Mouse (Mus musculus) c-Kit-positive CD71-positive TER-119-positive erythroid progenitor cells, embryonic 14.5 days (primary cell): ENCODE data around the gene Prkag3.

Experiments used
- DNase-seq: peaks from one replicate; pipeline ENCODE4 v3.0.0-alpha.2; 2013; ENCODE audit warnings: low spot score

Gene Prkag3

DNA sequence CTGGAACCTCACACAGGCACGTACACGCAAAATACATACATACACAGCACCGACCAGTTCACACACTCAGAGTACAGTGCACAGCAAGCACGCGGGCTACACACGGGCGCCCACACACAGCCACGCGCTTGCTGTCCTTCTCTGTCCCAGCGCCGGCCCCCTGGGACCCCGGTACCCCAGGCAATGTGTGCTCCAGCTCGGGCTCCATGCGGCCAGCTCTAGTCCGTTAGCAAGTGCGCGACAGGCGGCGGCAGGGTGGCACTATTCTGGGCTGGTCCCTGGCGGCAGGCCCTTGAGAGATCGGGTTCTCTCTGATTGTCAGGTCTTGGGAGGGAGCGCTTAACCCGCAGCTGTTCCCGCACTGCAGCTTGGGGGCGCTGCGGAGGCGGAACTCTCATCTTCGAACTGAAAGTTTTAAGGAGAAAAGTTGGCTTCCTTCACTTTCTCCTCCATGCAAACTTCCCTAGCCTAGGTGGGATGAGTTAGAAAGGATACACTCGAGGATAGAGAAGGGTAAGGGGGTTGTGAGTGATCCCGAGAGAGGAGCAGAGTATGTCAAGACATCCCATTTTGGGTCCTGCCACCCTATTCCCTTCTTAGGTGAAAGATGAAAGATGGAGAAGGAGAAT, at the start of gene Prkag3:
TSS of gene Prkag3 (minus strand) at position 579 of the 629 bp plus-strand sequence.
- DNase-seq, result peak; percentile 22

GRCm38 (mm10) chr1:74797459-74797858, 48.4 kb upstream of the Prkag3 start:
- DNase-seq, result no peak

GRCm38 (mm10) chr1:74795145-74795529, 46.1 kb upstream of the Prkag3 start:
- no peak for DNase-seq

- no peak for DNase-seq
These were observed 45.6 kb upstream of the Prkag3 start for GRCm38 (mm10) chr1:74794487-74795144.

GRCm38 (mm10) chr1:74792831-74793660, 44.0 kb upstream of the Prkag3 start:
- no peak for DNase-seq

DNA sequence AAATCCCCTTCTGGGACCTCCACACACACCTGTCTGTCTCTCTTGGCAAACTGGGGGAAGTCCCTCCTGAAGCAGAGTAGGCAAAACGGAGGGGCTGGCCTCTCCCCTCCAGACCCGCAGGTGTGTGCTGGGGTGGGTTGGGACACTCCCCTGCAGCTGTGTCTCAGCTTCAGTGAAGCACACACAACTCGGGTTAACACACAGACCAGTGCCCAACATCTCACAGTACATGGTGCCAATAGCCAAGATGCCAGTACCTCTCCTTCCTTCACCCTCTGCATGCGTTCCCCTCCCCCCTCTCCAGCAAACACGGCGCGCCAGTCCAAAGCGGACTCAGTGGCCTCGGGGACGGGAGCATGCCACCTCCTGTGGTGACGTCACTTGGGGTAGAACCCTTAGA, 42.2 kb upstream of the Prkag3 start, which contains the start of gene Wnt10a:
TSS of gene Wnt10a (plus strand) at position 268 of the 400 bp plus-strand sequence.
- DNase-seq, result no peak

DNA sequence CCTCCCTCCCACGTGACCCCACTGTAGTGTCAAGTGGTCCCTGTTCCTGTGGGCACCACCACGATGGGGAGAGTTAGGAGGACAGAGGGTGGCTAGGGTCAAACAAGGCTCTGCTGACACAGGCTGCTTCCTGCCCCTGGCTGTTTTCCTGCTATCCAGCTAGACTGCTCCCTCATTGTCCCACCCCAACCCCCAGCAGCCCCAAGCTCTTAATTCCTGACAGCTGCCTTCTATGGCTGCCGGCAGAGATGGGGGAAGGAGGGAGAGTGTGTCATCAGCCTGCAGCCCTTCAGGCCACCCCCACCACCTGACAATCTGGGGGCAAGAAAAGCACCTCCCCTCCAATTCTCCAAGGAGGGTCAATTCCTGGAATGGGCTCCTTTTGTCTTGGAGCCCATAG, 41.1 kb upstream of the Prkag3 start:
- no peak for DNase-seq

- DNase-seq, result no peak
These were observed 39.7 kb upstream of the Prkag3 start for GRCm38 (mm10) chr1:74788603-74789176.

GRCm38 (mm10) chr1:74787846-74788245, 38.8 kb upstream of the Prkag3 start:
- peak; percentile 43 for DNase-seq

- peak; percentile 33 for DNase-seq
These were observed 35.2 kb upstream of the Prkag3 start for GRCm38 (mm10) chr1:74784041-74784759.

DNA sequence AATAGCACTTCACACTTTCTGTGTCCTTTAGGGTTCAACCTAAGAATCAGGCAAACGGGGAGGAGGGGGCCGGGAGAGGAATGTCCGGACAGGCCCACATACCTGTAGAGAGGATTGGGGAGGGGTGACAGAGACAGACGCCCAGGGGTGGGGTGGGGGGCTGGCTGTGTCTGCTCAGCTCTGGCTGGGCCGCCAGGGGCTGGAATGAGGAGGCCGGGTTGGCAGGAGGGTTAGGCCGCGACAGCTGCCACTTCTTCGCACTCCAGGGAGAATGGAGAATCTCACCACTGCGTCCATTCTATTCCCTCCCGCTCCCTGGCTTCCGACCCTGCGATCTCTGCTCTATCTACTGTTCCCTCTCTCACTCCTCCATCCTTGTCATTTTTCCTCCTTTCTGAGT, 34.5 kb upstream of the Prkag3 start:
- no peak for DNase-seq

GRCm38 (mm10) chr1:74782045-74782444, 33.0 kb upstream of the Prkag3 start:
- DNase-seq, result no peak

DNA sequence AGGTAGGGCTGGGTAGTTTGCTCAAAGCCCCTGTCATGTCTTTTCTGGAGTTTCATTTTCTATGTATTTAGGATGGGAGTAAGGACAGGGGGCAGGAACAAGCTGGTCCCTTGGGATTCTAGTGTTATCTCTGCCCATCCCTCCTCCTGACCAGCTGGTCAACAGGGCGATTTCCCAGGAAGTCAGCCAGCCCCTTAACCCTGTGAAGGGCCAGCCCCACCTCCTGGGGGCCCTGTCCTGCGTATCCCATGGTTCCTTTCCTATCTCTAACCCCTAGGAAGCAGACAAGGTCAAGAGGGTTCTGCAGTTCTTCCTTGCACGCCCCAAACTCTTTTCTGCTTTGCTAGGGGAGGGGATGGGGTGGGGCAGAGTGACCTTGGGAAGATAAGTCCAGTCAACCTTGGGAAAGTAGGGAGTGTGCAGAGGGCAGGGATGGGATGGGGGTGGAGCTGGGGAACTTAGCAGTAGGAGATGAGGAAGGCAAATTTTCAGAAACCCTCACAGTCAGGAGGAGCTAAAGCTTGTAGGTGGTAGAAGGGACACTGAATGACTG, 30.0 kb upstream of the Prkag3 start:
- DNase-seq, result no peak

DNA sequence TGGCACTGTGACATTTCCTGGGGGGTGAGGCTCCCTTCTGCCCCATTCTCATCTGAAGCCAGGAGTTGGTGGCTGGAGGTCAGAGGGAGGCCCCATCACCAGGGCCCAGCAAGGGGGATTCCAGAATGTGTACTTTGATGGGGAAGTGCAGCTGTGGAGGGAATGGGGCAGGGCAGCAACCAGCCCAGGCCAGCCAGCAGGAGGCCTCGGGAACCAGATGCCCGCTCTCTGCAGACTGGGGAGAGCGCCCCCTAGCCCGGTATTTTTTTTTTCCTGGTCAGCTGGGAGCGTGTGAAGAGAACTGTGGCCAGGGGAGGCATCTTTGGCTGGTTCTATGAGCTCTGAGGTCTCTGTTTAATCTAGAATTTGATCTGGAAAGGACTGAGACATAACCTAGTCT, 26.8 kb upstream of the Prkag3 start:
- no peak for DNase-seq

- no peak for DNase-seq
These were observed 25.0 kb upstream of the Prkag3 start for GRCm38 (mm10) chr1:74774062-74774461.

- peak; percentile 34 for DNase-seq
These were observed 24.1 kb upstream of the Prkag3 start for GRCm38 (mm10) chr1:74773136-74773535.

- no peak for DNase-seq
These were observed 23.1 kb upstream of the Prkag3 start for GRCm38 (mm10) chr1:74771931-74772620.

DNA sequence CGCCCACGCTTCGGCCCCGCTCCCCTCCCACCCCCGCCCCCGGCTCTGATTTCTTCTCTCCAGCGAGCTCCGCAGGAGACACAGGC, 22.7 kb upstream of the Prkag3 start, which contains the start of gene Wnt6:
TSS of gene Wnt6 (plus strand) at position 48 of the 86 bp plus-strand sequence.
- no peak for DNase-seq

GRCm38 (mm10) chr1:74771467-74771844, 22.4 kb upstream of the Prkag3 start:
- no peak for DNase-seq

DNA sequence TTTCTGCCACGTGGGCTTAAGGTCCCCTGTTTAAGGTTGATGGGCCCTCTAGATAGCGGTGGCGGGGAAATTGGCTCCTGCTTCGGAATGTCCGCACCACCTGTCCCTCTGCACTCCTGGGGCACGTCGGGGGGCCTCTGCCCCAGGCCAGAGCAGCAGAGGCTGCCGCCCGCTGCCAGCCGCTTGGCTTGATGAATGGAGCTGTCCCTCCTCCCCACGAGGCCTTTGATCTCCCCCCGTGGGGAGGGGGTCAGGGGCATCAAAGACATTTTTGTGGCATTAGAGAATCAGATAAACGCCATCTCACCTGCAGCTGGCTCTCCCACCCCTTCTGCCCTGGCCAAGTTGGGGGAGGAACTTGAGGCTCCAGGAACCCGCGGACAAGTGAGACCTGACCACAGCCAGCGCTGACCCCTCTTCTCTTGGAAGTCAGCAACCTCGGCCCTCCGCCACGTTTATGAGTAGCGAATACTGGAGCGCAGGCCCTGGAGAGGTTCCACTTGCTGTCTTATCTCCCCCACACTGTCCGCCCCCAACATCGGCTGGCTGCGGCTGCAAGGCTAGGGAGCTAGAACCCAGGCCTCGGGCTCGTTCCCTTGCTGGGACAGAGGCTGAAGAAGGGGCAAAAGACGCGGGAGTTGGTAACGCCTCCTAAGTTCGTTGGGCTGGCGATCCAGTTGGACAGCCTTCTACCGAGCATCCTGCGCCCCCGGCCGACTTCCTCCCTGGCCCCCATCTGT, 21.9 kb upstream of the Prkag3 start:
- no peak for DNase-seq

GRCm38 (mm10) chr1:74763081-74763480, 14.1 kb upstream of the Prkag3 start:
- DNase-seq, result peak; percentile 53
